Mouse (Mus musculus): ENCODE measurements around the gene Nom1. TPM values are rescaled to one million over a fixed set of nuclear protein-coding genes. Genes with fewer than 3 reads are reported as not detected.
"Not testable (repeated sequence)": the region's sequence is repeated elsewhere in the genome, so short reads cannot be mapped to it uniquely, and the experiment has no call there.

Gene Nom1
- polyA plus RNA-seq, 1 experiment from 2014 or later, result 26.2 TPM

GRCm38 (mm10) chr5:29434872-29435358 lies 451 bp downstream of the Nom1 start:
- H3K36me3 ChIP-seq (ENCODE audit: control insufficient read depth, insufficient read depth, low read length), result peaks cover 38% of the 10 kb centered on the region
- under 1% methylated on average over 40 of the region's 48 CpGs for WGBS

GRCm38 (mm10) chr5:29435491-29435890 lies 1.0 kb downstream of the Nom1 start:
- Histone ChIP-seq H3K36me3 (ENCODE audit: control insufficient read depth, insufficient read depth, low read length) (peaks cover 43% of the 10 kb centered on the region), H3K4me1 (replicated peaks; ENCODE audit: control insufficient read depth, insufficient read depth, low read length) (peaks cover 18% of the 10 kb centered on the region), H3K27ac (ENCODE audit: low read depth) (no peak overlapping the region), H3K4me3 (ENCODE audit: low read depth, low read length) (peak overlapping the region; percentile 91), H3K9me3 (ENCODE audit: control insufficient read depth, low read length) (no peaks in the 10 kb centered on the region), H3K9ac (ENCODE audit: low read length) (peak overlapping the region; percentile 74), H3K27me3 (replicated peaks; ENCODE audit: control insufficient read depth, insufficient read depth, low read length) (no peaks in the 10 kb centered on the region), H3K4me2 (ENCODE audit: low read length) (peak overlapping the region; percentile 87)
- WGBS, result 43% methylated on average over 8 of the region's 8 CpGs
- ATAC-seq (replicated peaks; ENCODE audit: low FRiP score, low TSS enrichment, low read depth) (no peak), DNase-seq (ENCODE audit: low spot score) (no peak)

More at GRCm38 (mm10) chr5:29434872-29435358, 451 bp downstream of the Nom1 start:
- peak overlapping the region; percentile 87 for H3K4me2 ChIP-seq (ENCODE audit: low read length)
- peaks cover 18% of the 10 kb centered on the region for H3K4me1 ChIP-seq (replicated peaks; ENCODE audit: control insufficient read depth, insufficient read depth, low read length)
- peak; percentile 54 for ATAC-seq (replicated peaks; ENCODE audit: low FRiP score, low TSS enrichment, low read depth)
- peak overlapping the region; percentile 91 for H3K4me3 ChIP-seq (ENCODE audit: low read depth, low read length)
- DNase-seq (ENCODE audit: low spot score), result peak; percentile 76
- H3K9ac ChIP-seq (ENCODE audit: low read length), result peak overlapping the region; percentile 74
- no peaks in the 10 kb centered on the region for H3K9me3 ChIP-seq (ENCODE audit: control insufficient read depth, low read length)
- no peaks in the 10 kb centered on the region for H3K27me3 ChIP-seq (replicated peaks; ENCODE audit: control insufficient read depth, insufficient read depth, low read length)
- peak overlapping the region; percentile 64; the same call in 1 of the 2 replicates for H3K27ac ChIP-seq (ENCODE audit: low read depth)

- ATAC-seq (replicated peaks; ENCODE audit: low FRiP score, low TSS enrichment, low read depth); H3K4me2 ChIP-seq (ENCODE audit: low read length): not testable (repeated sequence)
- WGBS, result 93% methylated on average over 6 of the region's 6 CpGs
Measured at GRCm38 (mm10) chr5:29436728-29437127, 2.3 kb downstream of the Nom1 start.

GRCm38 (mm10) chr5:29445275-29445674 lies 10.8 kb downstream of the Nom1 start:
- H3K4me2 ChIP-seq (ENCODE audit: low read length), result no peak overlapping the region
- H3K4me1 ChIP-seq (replicated peaks; ENCODE audit: control insufficient read depth, insufficient read depth, low read length), result no peaks in the 10 kb centered on the region
- DNase-seq (ENCODE audit: low spot score) (no peak), ATAC-seq (replicated peaks; ENCODE audit: low FRiP score, low TSS enrichment, low read depth) (no peak)
- H3K27ac ChIP-seq (ENCODE audit: low read depth), result no peak overlapping the region
- WGBS, result 90% methylated on average over 2 of the region's 2 CpGs
- peaks cover 99% of the 10 kb centered on the region for H3K36me3 ChIP-seq (ENCODE audit: control insufficient read depth, insufficient read depth, low read length)
- no peaks in the 10 kb centered on the region for H3K9me3 ChIP-seq (ENCODE audit: control insufficient read depth, low read length)
- H3K9ac ChIP-seq (ENCODE audit: low read length), result no peak overlapping the region
- no peaks in the 10 kb centered on the region for H3K27me3 ChIP-seq (replicated peaks; ENCODE audit: control insufficient read depth, insufficient read depth, low read length)
- H3K4me3 ChIP-seq (ENCODE audit: low read depth, low read length), result no peak overlapping the region

More at GRCm38 (mm10) chr5:29436728-29437127, 2.3 kb downstream of the Nom1 start:
- peaks cover 18% of the 10 kb centered on the region for H3K4me1 ChIP-seq (replicated peaks; ENCODE audit: control insufficient read depth, insufficient read depth, low read length)
- H3K27me3 ChIP-seq (replicated peaks; ENCODE audit: control insufficient read depth, insufficient read depth, low read length); H3K4me3 ChIP-seq (ENCODE audit: low read depth, low read length); H3K27ac ChIP-seq (ENCODE audit: low read depth); H3K9me3 ChIP-seq (ENCODE audit: control insufficient read depth, low read length); H3K9ac ChIP-seq (ENCODE audit: low read length); DNase-seq (ENCODE audit: low spot score): not testable (repeated sequence)
- peaks cover 56% of the 10 kb centered on the region for H3K36me3 ChIP-seq (ENCODE audit: control insufficient read depth, insufficient read depth, low read length)

GRCm38 (mm10) chr5:29452352-29452751 lies 17.9 kb downstream of the Nom1 start:
- Histone ChIP-seq H3K4me3 (ENCODE audit: low read depth, low read length) (no peak overlapping the region), H3K4me1 (replicated peaks; ENCODE audit: control insufficient read depth, insufficient read depth, low read length) (no peaks in the 10 kb centered on the region), H3K9ac (ENCODE audit: low read length) (no peak overlapping the region)

GRCm38 (mm10) chr5:29456895-29457656 lies 22.6 kb downstream of the Nom1 start:
- Histone ChIP-seq H3K4me1 (replicated peaks; ENCODE audit: control insufficient read depth, insufficient read depth, low read length) (no peaks in the 10 kb centered on the region), H3K27ac (ENCODE audit: low read depth) (no peak overlapping the region), H3K4me2 (ENCODE audit: low read length) (no peak overlapping the region), H3K36me3 (ENCODE audit: control insufficient read depth, insufficient read depth, low read length) (peaks cover 33% of the 10 kb centered on the region), H3K9ac (ENCODE audit: low read length) (no peak overlapping the region), H3K27me3 (replicated peaks; ENCODE audit: control insufficient read depth, insufficient read depth, low read length) (no peaks in the 10 kb centered on the region), H3K4me3 (ENCODE audit: low read depth, low read length) (no peak overlapping the region), H3K9me3 (ENCODE audit: control insufficient read depth, low read length) (no peaks in the 10 kb centered on the region)
- no peak for DNase-seq (ENCODE audit: low spot score)
- WGBS, result 63% methylated on average over 5 of the region's 5 CpGs
- ATAC-seq (replicated peaks; ENCODE audit: low FRiP score, low TSS enrichment, low read depth), result no peak

More at GRCm38 (mm10) chr5:29452352-29452751, 17.9 kb downstream of the Nom1 start:
- no peaks in the 10 kb centered on the region for H3K9me3 ChIP-seq (ENCODE audit: control insufficient read depth, low read length)
- H3K27me3 ChIP-seq (replicated peaks; ENCODE audit: control insufficient read depth, insufficient read depth, low read length), result no peaks in the 10 kb centered on the region
- DNase-seq (ENCODE audit: low spot score) (no peak), ATAC-seq (replicated peaks; ENCODE audit: low FRiP score, low TSS enrichment, low read depth) (no peak)
- no peak overlapping the region for H3K4me2 ChIP-seq (ENCODE audit: low read length)
- WGBS, result 73% methylated on average over 4 of the region's 4 CpGs
- H3K27ac ChIP-seq (ENCODE audit: low read depth), result no peak overlapping the region
- peaks cover 74% of the 10 kb centered on the region for H3K36me3 ChIP-seq (ENCODE audit: control insufficient read depth, insufficient read depth, low read length)

GRCm38 (mm10) chr5:29462943-29463686 lies 28.7 kb downstream of the Nom1 start:
- peak; percentile 68 for ATAC-seq (replicated peaks; ENCODE audit: low FRiP score, low TSS enrichment, low read depth)

GRCm38 (mm10) chr5:29467489-29468350 lies 33.3 kb downstream of the Nom1 start:
- Histone ChIP-seq H3K4me3 (ENCODE audit: low read depth, low read length) (peak overlapping the region; percentile 30), H3K36me3 (ENCODE audit: control insufficient read depth, insufficient read depth, low read length) (no peaks in the 10 kb centered on the region), H3K27me3 (replicated peaks; ENCODE audit: control insufficient read depth, insufficient read depth, low read length) (peaks cover 62% of the 10 kb centered on the region), H3K27ac (ENCODE audit: low read depth) (peak overlapping the region; percentile 17; the same call in 1 of the 2 replicates), H3K4me2 (ENCODE audit: low read length) (peak overlapping the region; percentile 46), H3K9me3 (ENCODE audit: control insufficient read depth, low read length) (no peaks in the 10 kb centered on the region), H3K9ac (ENCODE audit: low read length) (peak overlapping the region; percentile 33; the same call in 1 of the 2 replicates), H3K4me1 (replicated peaks; ENCODE audit: control insufficient read depth, insufficient read depth, low read length) (no peaks in the 10 kb centered on the region)
- peak; percentile 83 for DNase-seq (ENCODE audit: low spot score)
- 4% methylated on average over 67 of the region's 67 CpGs for WGBS
- ATAC-seq (replicated peaks; ENCODE audit: low FRiP score, low TSS enrichment, low read depth), result peak; percentile 86

More at GRCm38 (mm10) chr5:29462943-29463686, 28.7 kb downstream of the Nom1 start:
- no peak overlapping the region for H3K9ac ChIP-seq (ENCODE audit: low read length)
- H3K36me3 ChIP-seq (ENCODE audit: control insufficient read depth, insufficient read depth, low read length), result 0 out of 2 replicates have a peak, but pooled peaks cover 4% of the 10 kb centered on the region
- DNase-seq (ENCODE audit: low spot score), result peak; percentile 55
- H3K27me3 ChIP-seq (replicated peaks; ENCODE audit: control insufficient read depth, insufficient read depth, low read length), result peaks cover 19% of the 10 kb centered on the region
- no peak overlapping the region for H3K4me2 ChIP-seq (ENCODE audit: low read length)
- no peak overlapping the region for H3K4me3 ChIP-seq (ENCODE audit: low read depth, low read length)
- no peaks in the 10 kb centered on the region for H3K4me1 ChIP-seq (replicated peaks; ENCODE audit: control insufficient read depth, insufficient read depth, low read length)
- no peak overlapping the region for H3K27ac ChIP-seq (ENCODE audit: low read depth)
- WGBS, result 52% methylated on average over 9 of the region's 9 CpGs
- H3K9me3 ChIP-seq (ENCODE audit: control insufficient read depth, low read length), result no peaks in the 10 kb centered on the region
